Mouse (Mus musculus) embryonic facial prominence, embryonic 14.5 days (tissue): Measurements from ENCODE around the gene Zbtb7b. TPM values are rescaled to one million over a fixed set of nuclear protein-coding genes. Genes with fewer than 3 reads are reported as not detected.

Source experiments
- ATAC-seq: fragments of 200-750 bp; cut with Nextera tagmentation; 2 replicates; pipeline ENCODE4 v1.8.0; 2017; ENCODE audit warnings: low read depth, moderate number of reproducible peaks, moderate TSS enrichment
- DNase-seq: peaks from one replicate; pipeline ENCODE4 v3.0.0-alpha.2; 2015; ENCODE audit warnings: low spot score
- H3K27ac ChIP-seq: fragments of 300-500 bp; sonication (generic); replicated peaks from 2 replicates; pipeline ENCODE4 v1.5.1; 2014; ENCODE audit warnings: low read depth, mild to moderate bottlenecking, low read length, moderate library complexity
- H3K27me3 ChIP-seq: fragments of 300-500 bp; sonication (generic); replicated peaks from 2 replicates; pipeline ENCODE4 v1.6.1; 2014; ENCODE audit warnings: low read length; ENCODE audit not compliant: control insufficient read depth, insufficient read depth
- H3K36me3 ChIP-seq: fragments of 300-500 bp; sonication (generic); 2 replicates; pipeline ENCODE4 v1.6.1; 2014; ENCODE audit warnings: low read length, mixed read lengths; ENCODE audit not compliant: control insufficient read depth, insufficient read depth
- H3K4me1 ChIP-seq: fragments of 300-500 bp; sonication (generic); 2 replicates; pipeline ENCODE4 v1.6.1; 2014; ENCODE audit warnings: antibody characterized with exemption, low read length; ENCODE audit not compliant: control insufficient read depth, insufficient read depth
- H3K4me2 ChIP-seq: fragments of 300-500 bp; sonication (generic); 2 replicates; pipeline ENCODE4 v1.6.1; 2014; ENCODE audit warnings: low read depth, mild to moderate bottlenecking, low read length, moderate library complexity, mixed read lengths
- H3K4me3 ChIP-seq: fragments of 300-500 bp; sonication (generic); 2 replicates; pipeline ENCODE4 v1.5.1; 2014; ENCODE audit warnings: low read depth, mild to moderate bottlenecking, low read length
- H3K9ac ChIP-seq: fragments of 300-500 bp; sonication (generic); 2 replicates; pipeline ENCODE4 v1.6.1; 2014; ENCODE audit warnings: low read depth, mild to moderate bottlenecking, low read length, moderate library complexity, mixed read lengths
- H3K9me3 ChIP-seq: fragments of 300-500 bp; sonication (generic); 2 replicates; pipeline ENCODE4 v1.6.1; 2016; ENCODE audit warnings: low read length; ENCODE audit not compliant: control insufficient read depth
- WGBS: fragments of 180-500 bp; shearing (Covaris S2); extraction: QIAGEN DNeasy Blood & Tissue Kit; methylation state at CpG from one replicate; pipeline ENCODE4 v1.1.7; 2014; 5-methylcytosine and 5-hydroxymethylcytosine counted together
- polyA plus RNA-seq: library from polyadenylated mRNA; unstranded; fragments of >200 nt; fragmentation: Nextera tagmentation; extraction: Ambion mirVana; gene quantifications from 2 replicates; pipeline ENCODE4 v1.2.1, GENCODE M21; 2014

The Zbtb7b gene
- polyA plus RNA-seq, 1 experiment from 2014 or later, result 3.6 TPM

GRCm38 (mm10) chr3:89416158-89416557 lies 21.6 kb upstream of the Zbtb7b start:
- peaks cover 27% of the 10 kb centered on the region for H3K36me3 ChIP-seq
- WGBS, result 97% methylated on average over 8 of the region's 8 CpGs
- ATAC-seq (no peak), DNase-seq (no peak)
- H3K9me3 ChIP-seq, result no peaks in the 10 kb centered on the region
- peaks cover 21% of the 10 kb centered on the region for H3K4me1 ChIP-seq
- no peak overlapping the region for H3K27ac ChIP-seq
- no peaks in the 10 kb centered on the region for H3K27me3 ChIP-seq
- no peak overlapping the region for H3K4me2 ChIP-seq
- no peak overlapping the region for H3K9ac ChIP-seq
- no peak overlapping the region for H3K4me3 ChIP-seq

- H3K27ac ChIP-seq, result peak within 1 kb of the TSS; percentile 30; the same call in 1 of the 2 replicates
- 6% methylated on average over 28 of the region's 28 CpGs for WGBS
- no peaks in the 10 kb centered on the region for H3K27me3 ChIP-seq
- peaks cover 39% of the 10 kb centered on the region for H3K36me3 ChIP-seq
- peaks cover 8% of the 10 kb centered on the region for H3K4me1 ChIP-seq
- peak; percentile 99 for ATAC-seq
- H3K9me3 ChIP-seq, result no peaks in the 10 kb centered on the region
- peak within 1 kb of the TSS; percentile 60 for H3K9ac ChIP-seq
- H3K4me2 ChIP-seq, result peak within 1 kb of the TSS; percentile 59
- peak within 1 kb of the TSS; percentile 59 for H3K4me3 ChIP-seq
- peak; percentile 99 for DNase-seq
These were observed 17.2 kb upstream of the Zbtb7b start, which contains the start of gene Flad1 for GRCm38 (mm10) chr3:89411490-89412393. Flad1 (minus strand) TSS chr3:89411870.

GRCm38 (mm10) chr3:89410864-89411263 lies 16.3 kb upstream of the Zbtb7b start:
- ATAC-seq (no peak), DNase-seq (no peak)
- Histone ChIP-seq H3K9me3 (no peaks in the 10 kb centered on the region), H3K27me3 (no peaks in the 10 kb centered on the region), H3K9ac (peak overlapping the region; percentile 60), H3K4me2 (peak overlapping the region; percentile 59), H3K4me3 (peak overlapping the region; percentile 59), H3K4me1 (peaks cover 4% of the 10 kb centered on the region; the same call in 1 of the 2 replicates), H3K27ac (no peak overlapping the region), H3K36me3 (peaks cover 34% of the 10 kb centered on the region)
- 75% methylated on average over 10 of the region's 10 CpGs for WGBS

GRCm38 (mm10) chr3:89409701-89410100 lies 15.1 kb upstream of the Zbtb7b start:
- Histone ChIP-seq H3K4me2 (no peak overlapping the region), H3K4me3 (no peak overlapping the region), H3K36me3 (peaks cover 28% of the 10 kb centered on the region), H3K4me1 (peaks cover 4% of the 10 kb centered on the region; the same call in 1 of the 2 replicates), H3K9ac (no peak overlapping the region), H3K27ac (no peak overlapping the region), H3K27me3 (no peaks in the 10 kb centered on the region), H3K9me3 (no peaks in the 10 kb centered on the region)
- ATAC-seq, result no peak
- 95% methylated on average over 3 of the region's 3 CpGs for WGBS
- DNase-seq, result no peak

- no peak overlapping the region for H3K4me2 ChIP-seq
- H3K9ac ChIP-seq, result no peak overlapping the region
- ATAC-seq (no peak), DNase-seq (no peak)
- no peaks in the 10 kb centered on the region for H3K9me3 ChIP-seq
- H3K27me3 ChIP-seq, result no peaks in the 10 kb centered on the region
- peaks cover 4% of the 10 kb centered on the region; the same call in 1 of the 2 replicates for H3K4me1 ChIP-seq
- 69% methylated on average over 16 of the region's 16 CpGs for WGBS
- H3K4me3 ChIP-seq, result no peak overlapping the region
- H3K36me3 ChIP-seq, result peaks cover 26% of the 10 kb centered on the region; the same call in 1 of the 2 replicates
- H3K27ac ChIP-seq, result no peak overlapping the region
These were observed 13.9 kb upstream of the Zbtb7b start for GRCm38 (mm10) chr3:89408448-89408847.

GRCm38 (mm10) chr3:89406887-89407286 lies 12.3 kb upstream of the Zbtb7b start:
- WGBS, result 88% methylated on average over 6 of the region's 6 CpGs
- ATAC-seq, result no peak
- peaks cover 4% of the 10 kb centered on the region; the same call in 1 of the 2 replicates for H3K4me1 ChIP-seq
- H3K9ac ChIP-seq, result no peak overlapping the region
- H3K4me3 ChIP-seq, result no peak overlapping the region
- DNase-seq, result no peak
- no peaks in the 10 kb centered on the region for H3K9me3 ChIP-seq
- no peak overlapping the region for H3K27ac ChIP-seq
- peaks cover 40% of the 10 kb centered on the region for H3K36me3 ChIP-seq
- no peak overlapping the region for H3K4me2 ChIP-seq
- H3K27me3 ChIP-seq, result no peaks in the 10 kb centered on the region

- Histone ChIP-seq H3K9me3 (no peaks in the 10 kb centered on the region), H3K27me3 (no peaks in the 10 kb centered on the region), H3K9ac (no peak within 1 kb of the TSS), H3K4me3 (no peak within 1 kb of the TSS), H3K4me2 (no peak within 1 kb of the TSS), H3K36me3 (peaks cover 42% of the 10 kb centered on the region), H3K27ac (no peak within 1 kb of the TSS), H3K4me1 (no peaks in the 10 kb centered on the region)
- no peak for DNase-seq
- 80% methylated on average over 5 of the region's 5 CpGs for WGBS
- no peak for ATAC-seq
These were observed 8.1 kb upstream of the Zbtb7b start, which contains the start of gene Lenep for GRCm38 (mm10) chr3:89402693-89403092. Lenep (minus strand) TSS chr3:89402793.

GRCm38 (mm10) chr3:89401329-89401728 lies 6.8 kb upstream of the Zbtb7b start:
- peaks cover 31% of the 10 kb centered on the region for H3K36me3 ChIP-seq
- 92% methylated on average over 7 of the region's 7 CpGs for WGBS
- ATAC-seq (no peak), DNase-seq (no peak)
- no peaks in the 10 kb centered on the region for H3K9me3 ChIP-seq
- H3K4me2 ChIP-seq, result no peak overlapping the region
- H3K4me3 ChIP-seq, result no peak overlapping the region
- H3K27me3 ChIP-seq, result no peaks in the 10 kb centered on the region
- H3K4me1 ChIP-seq, result no peaks in the 10 kb centered on the region
- no peak overlapping the region for H3K27ac ChIP-seq
- H3K9ac ChIP-seq, result no peak overlapping the region
